Mouse (Mus musculus) fat pad, adult 2 months (tissue): ENCODE measurements at regions not wholly inside any gene's neighbourhood (a gene's known extent, or its start where the extent isn't known, plus 50 kb on each side); places are given as distances from the start of the nearest gene placed in this dataset.
"Not testable (repeated sequence)": the region's sequence is repeated elsewhere in the genome, so short reads cannot be mapped to it uniquely, and the experiment has no call there.

Experiments
- DNase-seq: peaks from one replicate; pipeline ENCODE4 v3.0.0-alpha.2; 2011; ENCODE audit warnings: low read depth, low spot score; ENCODE audit errors: extremely low read depth

- DNase-seq = no peak
Observed at GRCm38 (mm10) chr5:26572691-26573191, 244.3 kb upstream of the Dpp6 start.

GRCm38 (mm10) chr5:26573446-26573845 lies 243.6 kb upstream of the Dpp6 start:
- no peak for DNase-seq

- DNase-seq = no peak
Observed at GRCm38 (mm10) chr5:26586108-26586507, 230.9 kb upstream of the Dpp6 start.

- no peak for DNase-seq
Observed at GRCm38 (mm10) chr5:26590886-26591285, 226.1 kb upstream of the Dpp6 start.

GRCm38 (mm10) chr5:26592341-26592740 lies 224.7 kb upstream of the Dpp6 start:
- DNase-seq = no peak

- no peak for DNase-seq
Observed at GRCm38 (mm10) chr5:26597991-26598390, 219.0 kb upstream of the Dpp6 start.

- DNase-seq = no peak
Observed at GRCm38 (mm10) chr5:26619272-26619671, 197.7 kb upstream of the Dpp6 start.

- no peak for DNase-seq
Observed at GRCm38 (mm10) chr5:26622116-26622515, 194.9 kb upstream of the Dpp6 start.

GRCm38 (mm10) chr5:26671478-26671877 lies 145.5 kb upstream of the Dpp6 start:
- no peak for DNase-seq

- no peak for DNase-seq
Observed at GRCm38 (mm10) chr5:26689775-26690174, 127.2 kb upstream of the Dpp6 start.

- no peak for DNase-seq
Observed at GRCm38 (mm10) chr5:26691121-26691520, 125.9 kb upstream of the Dpp6 start.

- DNase-seq = no peak
Observed at GRCm38 (mm10) chr5:26692013-26692412, 125.0 kb upstream of the Dpp6 start.

- not testable (repeated sequence) for DNase-seq
Observed at GRCm38 (mm10) chr5:26703621-26704020, 113.4 kb upstream of the Dpp6 start.

- no peak for DNase-seq
Observed at GRCm38 (mm10) chr5:26707661-26708060, 109.3 kb upstream of the Dpp6 start.

GRCm38 (mm10) chr5:26724491-26724890 lies 92.5 kb upstream of the Dpp6 start:
- no peak for DNase-seq

GRCm38 (mm10) chr5:26725953-26726352 lies 91.0 kb upstream of the Dpp6 start:
- DNase-seq = no peak

GRCm38 (mm10) chr5:26751196-26751595 lies 65.8 kb upstream of the Dpp6 start:
- DNase-seq = not testable (repeated sequence)

- not testable (repeated sequence) for DNase-seq
Observed at GRCm38 (mm10) chr5:26751601-26752305, 65.2 kb upstream of the Dpp6 start.

GRCm38 (mm10) chr5:26754129-26754528 lies 62.9 kb upstream of the Dpp6 start:
- DNase-seq = peak; percentile 33
